Mouse (Mus musculus): ENCODE measurements around the gene Usp22. TPM values are rescaled to one million over a fixed set of nuclear protein-coding genes. Genes with fewer than 3 reads are reported as not detected.

Usp22 gene
- 10 to 100 TPM; 38.4 to 48.2 TPM for polyA plus RNA-seq (2017; shearing (Covaris generic))

DNA sequence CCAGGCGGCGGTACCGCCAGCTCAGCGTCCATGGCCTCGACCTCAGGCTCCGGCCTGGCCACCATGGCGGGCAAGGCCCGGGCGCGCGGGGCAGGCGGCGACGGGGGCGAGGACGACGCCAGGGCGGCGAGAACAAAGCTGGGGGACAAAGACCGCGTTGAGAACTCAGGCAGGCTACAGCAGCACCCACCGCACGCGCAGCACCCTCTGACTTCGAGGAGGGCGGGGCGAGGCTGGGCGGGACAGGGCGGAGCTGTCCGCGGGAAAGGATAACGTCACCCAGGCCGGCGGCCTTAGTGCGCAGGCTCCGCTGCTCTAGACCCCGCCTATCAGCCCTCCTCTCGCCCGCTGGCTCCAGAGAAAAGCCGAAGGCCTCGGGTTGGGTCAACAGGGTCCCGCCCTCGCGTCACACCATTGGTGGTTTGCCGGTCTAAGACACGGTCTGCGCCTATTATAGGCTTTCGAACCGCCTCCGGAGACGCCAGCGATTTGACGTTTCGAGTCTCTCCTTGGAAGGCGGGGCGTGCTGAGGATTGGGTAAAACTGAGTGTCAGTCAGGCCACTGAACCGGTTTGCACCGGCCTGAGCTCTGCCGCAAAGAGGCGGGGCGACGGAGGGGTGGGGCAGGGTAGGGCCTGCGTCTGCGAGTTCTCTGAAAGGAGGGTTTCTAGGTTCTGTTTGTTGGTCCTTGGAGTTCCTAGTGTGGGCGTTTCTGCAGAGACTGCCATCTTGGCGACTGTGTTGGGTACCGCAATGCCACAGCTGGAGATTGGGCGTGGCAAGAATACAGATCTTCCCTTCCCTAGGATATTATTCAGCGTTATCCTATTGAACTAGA lies at the start of gene Usp22:
Gene Usp22, minus strand, starts transcription at position 235 of the 838 bp plus-strand sequence.

GRCm38 (mm10) chr11:61207487-61208246 lies 32.8 kb upstream of the Usp22 start, which contains the start of gene Aldh3a1:
Gene Aldh3a1, plus strand, starts transcription at chr11:61207537.

GRCm38 (mm10) chr11:61126606-61127355 lies 48.1 kb downstream of the Usp22 start, which contains the start of gene Tnfrsf13b:
Gene Tnfrsf13b, plus strand, starts transcription at chr11:61126755.

Other genes with a start within 250 kb of the Usp22 start
- gene Map2k3, start 243.0 kb downstream of the Usp22 start, polyA plus RNA-seq (2017; shearing (Covaris generic)), result 10 to 100 TPM; 86.9 to 87.6 TPM
- under 1 TPM in 1 of 2 experiments, not detected in 1; 0.16 TPM for gene Kcnj12, start 152.5 kb downstream of the Usp22 start, polyA plus RNA-seq (2017; shearing (Covaris generic))
- gene Tnfrsf13b, start 48.3 kb downstream of the Usp22 start, polyA plus RNA-seq (2017; shearing (Covaris generic)), result 10 to 100 TPM; 41.2 to 67.6 TPM
- gene Aldh3a1, start 32.5 kb upstream of the Usp22 start, polyA plus RNA-seq (2017; shearing (Covaris generic)), result 1 to 10 TPM in 1 of 2 experiments, under 1 TPM in 1; 0.18 to 1.8 TPM
- 10 to 100 TPM; 48.8 to 53.9 TPM for gene Aldh3a2, start 92.4 kb upstream of the Usp22 start, polyA plus RNA-seq (2017; shearing (Covaris generic))
- under 1 TPM in 1 of 2 experiments, not detected in 1; 0.48 TPM for gene Slc47a2, start 167.8 kb upstream of the Usp22 start, polyA plus RNA-seq (2017; shearing (Covaris generic))
- gene Slc47a1, start 203.3 kb upstream of the Usp22 start, polyA plus RNA-seq (2017; shearing (Covaris generic)), result under 1 TPM in 1 of 2 experiments, not detected in 1; 0.40 TPM